Mouse (Mus musculus) lung, postnatal 4 days (tissue): ENCODE measurements at regions not wholly inside any gene's neighbourhood (a gene's known extent, or its start where the extent isn't known, plus 50 kb on each side); places are given as distances from the start of the nearest gene placed in this dataset.

Source experiments
- DNase-seq, 2 experiments: peaks; one replicate each; pipeline ENCODE4 v3.0.0; 2021

DNA sequence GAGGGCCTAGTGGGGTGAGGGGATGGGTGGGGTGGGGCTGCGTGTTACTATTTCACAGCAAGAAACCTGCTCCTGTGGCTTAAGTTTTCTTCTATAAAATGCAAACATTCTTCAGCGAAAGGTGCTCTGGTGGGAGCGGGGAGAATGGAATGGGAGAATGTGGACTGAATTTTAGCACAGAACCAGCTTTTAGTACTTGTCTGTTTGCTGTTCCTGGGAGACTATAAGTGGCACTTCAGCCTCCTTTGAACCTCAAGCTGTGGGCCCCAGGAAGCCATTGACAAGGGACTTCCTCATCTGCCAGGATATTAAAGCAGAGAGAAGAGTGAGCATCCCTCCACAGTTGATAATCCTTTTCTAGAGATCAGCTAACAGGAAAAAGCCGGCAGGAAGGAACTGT is 580.2 kb downstream of the Zfp706 start:
- no peak for DNase-seq

DNA sequence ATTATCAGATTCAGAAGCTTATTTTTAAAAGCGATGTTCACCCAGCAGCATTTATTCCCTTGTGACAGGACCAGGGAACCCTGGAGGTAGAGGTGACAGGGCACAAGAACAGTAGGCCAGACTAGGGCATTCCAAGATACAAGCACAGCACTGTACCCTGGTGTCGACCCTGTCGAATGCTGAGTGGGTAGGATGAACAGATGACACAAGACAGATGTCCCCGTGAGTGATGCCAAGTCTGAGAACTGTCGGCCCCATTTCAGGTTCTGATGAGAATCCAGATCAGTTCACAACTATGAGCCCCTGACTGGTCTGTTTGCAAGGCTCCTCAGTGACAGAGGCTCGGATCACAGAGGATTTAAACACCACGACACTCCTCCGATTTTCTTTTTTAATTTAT is 581.7 kb downstream of the Zfp706 start:
- no peak for DNase-seq

DNA sequence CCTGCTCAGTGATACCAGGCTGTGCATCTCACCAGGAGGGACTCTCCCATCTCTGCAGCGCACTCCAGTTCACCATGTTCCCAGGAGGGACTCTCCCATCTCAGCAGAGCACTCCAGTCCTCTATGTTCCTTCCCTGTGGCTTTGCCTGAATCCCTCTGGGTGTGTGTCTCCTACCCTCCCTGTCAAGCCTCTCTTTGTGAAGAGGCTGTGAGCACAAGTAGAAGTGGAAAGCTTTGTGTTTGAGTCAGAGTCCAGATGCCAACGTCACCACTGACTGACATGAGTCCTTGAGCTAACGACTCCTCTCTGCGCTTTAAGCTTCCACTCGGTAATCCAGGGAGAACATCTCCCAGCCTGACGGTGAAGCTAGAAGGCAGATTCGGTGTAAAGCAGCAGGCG is 583.5 kb downstream of the Zfp706 start:
- no peak for DNase-seq

DNA sequence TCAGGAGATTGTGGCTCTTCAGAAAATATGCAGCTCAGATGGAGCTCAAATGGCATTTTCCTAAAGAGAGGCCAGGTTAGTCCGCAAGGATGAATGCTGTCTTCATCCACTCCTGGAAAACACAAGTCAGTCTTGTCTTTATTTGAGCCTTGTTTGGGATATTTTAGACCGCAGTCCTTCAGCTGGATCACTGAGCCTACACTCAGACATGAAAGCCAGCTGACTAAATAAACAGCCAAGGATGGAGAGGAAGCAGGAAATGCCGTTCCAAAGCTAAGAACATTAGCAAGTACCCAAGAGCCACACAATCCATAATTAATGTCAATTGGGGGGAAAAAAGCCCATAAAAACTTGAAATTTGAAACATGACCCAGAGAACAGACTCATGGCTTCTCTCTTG is 584.8 kb downstream of the Zfp706 start:
- DNase-seq: no peak

DNA sequence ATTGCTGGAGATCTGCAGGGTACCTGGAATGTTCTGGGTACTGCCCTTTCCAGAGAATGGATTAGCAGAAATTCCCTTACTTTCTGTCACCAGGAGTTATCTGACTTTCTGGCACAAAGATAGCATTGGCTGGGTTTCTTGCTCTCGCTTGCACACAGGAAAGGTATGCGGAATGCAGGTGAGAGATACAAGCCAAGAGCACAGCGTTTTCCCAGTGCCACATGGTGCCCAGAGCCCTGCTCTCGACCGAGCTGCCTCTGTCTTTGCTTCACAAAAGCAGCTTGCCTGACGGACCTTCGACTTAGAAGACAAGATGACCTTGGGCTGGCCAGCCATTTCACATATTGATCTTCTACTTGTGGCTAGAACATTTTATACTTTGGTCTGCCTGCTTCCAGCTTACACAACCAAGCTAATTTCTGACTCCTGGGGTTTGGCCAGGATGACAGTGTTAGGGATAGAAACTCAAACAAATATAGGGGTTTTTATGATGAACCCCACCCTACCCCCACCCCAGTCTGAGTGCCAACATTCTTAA is 587.6 kb downstream of the Zfp706 start:
- DNase-seq: peak in 1 of 2 experiments; percentile 23

DNA sequence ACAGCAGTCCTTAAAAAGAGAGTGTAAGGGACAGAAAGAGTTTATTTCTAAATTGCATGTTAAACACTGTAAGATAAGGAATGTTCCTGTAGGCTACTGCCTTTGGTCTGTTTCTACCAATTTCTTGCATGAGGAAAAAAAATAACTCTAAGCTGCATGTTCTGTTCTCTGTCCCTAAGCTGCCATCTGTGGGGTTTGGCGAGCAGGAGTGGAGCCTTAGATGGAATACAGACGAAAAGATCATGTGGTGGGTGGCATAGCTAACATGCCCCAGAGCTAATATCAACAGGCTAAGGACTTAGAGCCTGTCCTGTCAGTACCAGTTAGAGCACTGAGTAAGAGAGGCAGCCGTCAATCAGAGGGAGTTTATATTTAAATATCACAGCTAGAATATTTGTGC is 590.1 kb downstream of the Zfp706 start:
- DNase-seq: no peak

DNA sequence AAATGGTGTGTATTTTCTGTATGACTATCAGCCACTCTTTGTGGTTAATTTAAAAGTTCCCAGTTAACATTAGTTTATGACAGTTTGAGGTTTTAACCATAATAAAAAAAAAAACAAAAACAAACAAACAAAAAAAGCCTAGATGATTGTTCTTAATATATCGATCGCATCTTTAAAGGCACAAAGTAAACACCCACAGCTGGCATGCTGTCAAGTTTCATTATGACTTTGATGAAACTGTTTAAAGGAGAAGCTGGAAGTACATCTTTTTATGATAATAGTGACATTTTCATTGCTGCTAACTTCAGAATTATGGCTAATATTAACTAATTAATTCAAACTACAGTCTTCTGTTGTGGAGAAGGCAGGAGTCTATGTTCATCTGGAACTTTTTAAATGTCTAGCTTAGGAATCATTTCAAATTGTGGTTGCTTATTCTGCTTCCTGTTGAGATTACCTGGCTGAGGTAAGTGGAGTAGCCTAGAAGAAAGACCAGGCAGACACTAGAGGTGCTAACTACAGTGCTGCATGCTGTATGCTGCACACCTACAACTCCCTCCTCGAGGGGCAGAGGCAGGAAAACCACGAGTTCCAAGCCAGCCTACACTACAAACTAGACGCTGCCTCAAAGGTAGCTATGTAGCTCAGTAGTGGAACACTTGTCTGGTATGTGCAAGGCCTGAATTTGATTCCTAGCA is 591.9 kb downstream of the Zfp706 start:
- DNase-seq: no peak

DNA sequence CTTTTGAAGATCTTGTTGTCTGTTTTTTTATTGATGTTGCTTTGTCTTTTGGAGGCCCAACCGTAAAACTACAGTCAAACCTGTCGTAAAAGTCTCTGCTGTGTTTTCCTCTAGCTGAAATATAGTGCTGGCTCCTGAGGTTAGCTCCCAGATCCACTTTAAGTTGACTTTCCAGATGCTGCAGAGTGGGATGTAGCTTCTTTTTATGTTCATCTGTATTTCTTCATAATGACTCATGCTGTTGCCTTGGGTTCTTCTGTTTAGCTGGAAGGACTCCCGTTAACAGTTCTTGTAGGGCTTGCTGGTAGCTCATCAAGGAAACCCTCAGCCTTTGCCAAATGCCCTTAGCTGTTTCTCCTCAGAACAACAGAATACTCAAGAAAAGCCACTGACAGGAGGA is 595.6 kb downstream of the Zfp706 start:
- DNase-seq: no peak

DNA sequence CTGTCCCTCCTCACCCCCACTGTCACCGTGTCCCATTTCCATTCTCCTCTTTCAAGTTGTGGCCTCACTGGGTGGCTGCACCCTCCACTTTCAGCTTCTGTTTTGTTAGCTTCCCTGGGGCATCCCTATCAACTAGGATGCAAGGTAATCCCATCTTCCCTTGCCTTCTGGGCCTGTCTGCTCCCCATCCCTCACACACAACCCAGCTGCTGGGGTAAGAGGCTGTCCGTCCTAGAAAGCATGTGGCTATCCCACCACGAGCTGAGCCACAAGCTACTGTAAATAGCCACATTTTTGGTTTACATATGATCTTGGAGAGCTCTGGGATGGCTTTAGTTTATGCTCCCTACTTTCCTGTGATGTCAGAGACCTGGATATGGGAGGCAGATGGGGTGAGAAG is 602.1 kb downstream of the Zfp706 start:
- no peak for DNase-seq

DNA sequence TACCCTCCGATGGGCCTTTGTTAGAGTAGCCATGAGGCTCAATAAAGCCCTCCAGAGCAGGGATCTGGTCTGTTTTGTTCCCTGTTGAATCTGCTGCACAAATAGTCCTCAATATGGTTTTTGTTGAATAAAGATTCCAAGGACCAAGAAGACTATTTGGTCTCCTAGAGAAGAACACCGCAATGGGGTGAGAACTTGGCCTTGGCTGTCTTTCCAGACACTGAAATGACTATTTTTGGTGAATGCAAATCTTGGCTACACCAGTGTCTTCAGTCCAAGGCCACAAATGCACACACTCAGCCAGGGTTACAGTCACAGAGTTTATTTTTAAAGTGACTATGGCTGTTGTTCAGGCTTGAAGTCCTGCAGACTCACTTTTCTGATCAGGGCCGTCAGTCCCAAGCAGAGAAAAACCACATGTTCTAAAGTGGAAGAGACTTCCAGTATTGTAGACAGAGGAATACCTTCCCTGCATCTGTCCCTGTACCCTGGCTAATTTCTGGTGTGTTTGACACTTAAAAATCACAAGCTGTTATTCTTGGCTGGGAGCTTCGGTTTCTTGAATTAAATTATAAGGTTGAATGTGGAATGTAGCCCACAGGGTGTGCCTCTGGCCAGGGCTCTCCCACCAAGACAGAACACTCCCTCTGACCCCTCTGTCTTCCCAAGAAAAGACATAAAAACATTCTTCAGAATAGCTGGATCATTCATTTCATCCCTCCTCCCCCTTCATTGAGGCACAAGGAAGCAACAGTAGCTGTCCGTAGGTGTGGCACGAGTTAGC is 604.0 kb downstream of the Zfp706 start:
- no peak for DNase-seq

DNA sequence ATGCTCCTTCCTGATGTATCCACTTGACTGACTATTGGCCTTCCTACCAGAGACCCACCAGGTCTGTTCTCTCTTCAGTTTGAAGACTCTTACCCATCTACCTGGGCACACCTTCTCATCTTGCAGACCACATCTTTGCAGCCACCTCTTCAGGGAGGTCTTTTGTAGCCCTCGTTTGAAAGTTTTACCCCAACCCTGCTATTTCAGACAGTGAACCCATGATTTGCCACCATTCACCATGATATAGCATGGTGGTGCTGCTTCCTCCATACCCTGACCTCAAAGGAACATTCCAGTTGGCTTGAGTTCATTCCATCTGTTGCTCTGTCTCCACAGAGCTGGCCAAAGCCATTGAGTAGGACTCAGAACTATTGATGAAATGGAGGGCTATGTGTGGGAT is 605.5 kb downstream of the Zfp706 start:
- DNase-seq: no peak

DNA sequence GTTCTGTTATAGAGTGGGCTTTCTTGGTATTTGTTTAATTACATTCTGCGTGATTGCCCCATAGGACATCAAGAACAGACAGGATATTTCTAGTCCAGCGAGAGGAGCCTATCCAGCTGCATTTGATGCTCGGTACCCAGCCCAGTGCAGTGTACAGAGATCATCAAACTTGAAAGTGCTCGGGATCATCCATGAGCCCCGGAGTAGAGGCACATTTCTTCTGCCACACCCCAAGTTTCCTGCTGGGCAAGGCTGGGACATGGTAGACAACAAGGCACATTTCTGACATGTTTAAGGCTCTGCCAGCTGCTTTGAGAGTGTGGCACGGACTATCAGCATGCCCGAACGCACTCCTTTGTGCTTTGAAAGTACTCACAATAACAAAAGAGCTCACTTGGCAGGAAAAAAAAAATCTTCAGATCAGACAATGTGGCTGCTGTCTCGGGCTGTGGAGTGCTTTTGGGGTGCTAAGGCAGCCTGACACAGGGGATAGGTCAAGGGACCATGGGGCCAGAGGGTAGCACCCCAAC is 607.2 kb downstream of the Zfp706 start:
- no peak for DNase-seq

DNA sequence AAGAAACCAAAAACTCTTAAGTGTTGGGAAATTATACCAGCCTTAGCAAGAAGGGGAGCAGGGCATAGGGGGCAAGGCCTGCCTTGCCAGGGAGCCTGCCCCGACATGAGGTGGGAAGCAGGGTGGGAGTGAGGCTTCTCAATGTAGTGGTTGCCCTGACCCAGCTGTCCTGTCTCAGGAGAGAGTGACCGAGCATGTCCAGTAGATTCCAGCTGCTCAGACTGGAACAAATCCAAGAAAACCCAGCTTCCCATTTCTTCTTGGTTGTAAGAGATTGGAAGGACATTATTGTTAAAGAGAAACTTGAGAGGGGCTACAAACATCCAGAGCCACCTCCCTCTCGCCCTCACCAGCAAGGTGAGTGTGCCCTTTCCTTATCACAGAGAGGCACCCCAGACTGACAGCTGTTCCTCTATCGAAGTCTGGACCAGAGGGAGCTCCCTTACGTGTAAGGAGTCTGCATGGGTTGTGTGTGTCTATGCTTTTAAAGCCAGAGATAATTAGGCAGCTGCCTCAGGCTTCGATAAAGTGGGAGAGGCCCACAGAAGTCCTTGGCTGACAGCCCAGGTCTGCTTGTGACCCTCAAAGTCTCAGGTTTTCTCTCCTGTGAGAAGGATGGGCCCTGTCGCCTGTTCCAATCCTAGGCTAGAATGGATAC is 608.1 kb downstream of the Zfp706 start:
- peak in 1 of 2 experiments; percentile 29 for DNase-seq

DNA sequence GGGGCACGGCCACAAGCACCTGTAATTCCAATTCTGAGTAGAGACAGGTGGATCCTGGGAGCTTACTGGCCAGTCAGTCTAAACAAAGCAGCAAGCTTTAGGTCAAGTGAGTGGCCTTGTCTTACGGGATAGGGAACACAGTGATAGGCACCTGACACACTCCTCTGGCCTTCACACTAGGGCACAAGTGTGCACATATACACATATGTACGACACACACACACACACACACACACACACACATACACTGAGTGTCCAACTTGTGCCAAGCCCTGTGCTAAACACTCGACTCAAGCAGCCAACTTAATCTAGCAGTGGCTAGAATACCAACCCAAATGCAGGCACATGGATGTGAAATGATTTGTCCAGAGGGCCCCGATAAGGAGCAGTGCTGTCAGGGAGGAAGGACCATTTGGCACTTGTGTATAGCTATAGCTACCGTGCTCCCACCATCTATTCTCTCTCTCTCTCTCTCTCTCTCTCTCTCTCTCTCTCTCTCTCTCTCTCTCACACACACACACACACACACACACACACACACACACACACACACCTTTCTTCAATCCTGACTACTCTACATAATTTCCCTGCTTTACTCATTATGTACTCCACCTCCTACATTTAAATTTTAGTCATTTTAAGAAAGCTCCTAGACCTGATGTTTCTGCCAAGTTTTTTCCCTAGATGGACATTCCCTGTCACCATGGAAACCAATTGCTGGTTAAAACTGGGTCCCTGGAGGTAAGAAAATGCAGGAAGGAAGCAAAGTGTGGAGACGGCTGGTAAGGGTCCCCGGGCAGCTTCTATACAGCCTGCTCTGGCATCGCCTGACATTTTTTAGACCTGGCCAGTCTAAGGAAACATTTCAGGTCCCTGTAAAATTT is 609.2 kb downstream of the Zfp706 start:
- DNase-seq: no peak

DNA sequence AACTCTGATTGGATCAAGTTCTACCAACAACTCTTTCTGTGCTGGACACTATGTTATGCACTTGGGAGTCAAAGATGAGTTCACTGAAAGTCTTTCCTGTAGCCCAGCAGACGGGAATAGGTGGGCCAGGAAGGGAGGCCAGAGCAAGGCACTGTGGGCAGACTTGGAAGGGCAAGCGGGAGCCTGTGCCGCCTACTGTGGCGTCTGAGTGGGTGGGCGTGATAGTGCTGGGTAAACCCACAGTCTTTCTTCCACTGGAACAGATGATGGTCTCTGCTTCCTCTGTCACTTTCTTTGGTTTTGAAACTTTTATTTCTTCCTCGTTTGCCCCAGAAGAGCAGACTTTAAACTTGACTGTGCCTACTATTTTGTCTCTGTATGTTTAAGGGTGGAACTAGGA is 610.8 kb downstream of the Zfp706 start:
- DNase-seq: no peak

DNA sequence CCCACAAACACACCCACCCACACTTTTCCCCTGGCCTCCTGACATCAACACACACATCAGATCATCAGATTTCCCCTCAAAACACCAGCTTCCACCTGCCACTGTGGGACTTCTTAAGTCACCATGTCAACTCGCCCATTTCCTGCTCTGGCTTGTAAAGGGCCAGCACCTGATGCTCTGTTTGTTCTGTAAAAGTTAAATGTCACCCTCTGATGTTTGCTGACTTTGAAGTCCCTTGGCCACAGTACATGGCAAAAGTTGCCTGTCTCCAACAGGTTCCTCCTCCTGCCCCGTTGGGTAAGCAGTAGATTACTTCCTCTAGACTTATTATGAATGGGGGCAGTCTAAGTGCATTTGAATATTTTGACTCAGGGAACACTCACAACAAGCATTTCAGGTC is 611.3 kb downstream of the Zfp706 start:
- DNase-seq: no peak

DNA sequence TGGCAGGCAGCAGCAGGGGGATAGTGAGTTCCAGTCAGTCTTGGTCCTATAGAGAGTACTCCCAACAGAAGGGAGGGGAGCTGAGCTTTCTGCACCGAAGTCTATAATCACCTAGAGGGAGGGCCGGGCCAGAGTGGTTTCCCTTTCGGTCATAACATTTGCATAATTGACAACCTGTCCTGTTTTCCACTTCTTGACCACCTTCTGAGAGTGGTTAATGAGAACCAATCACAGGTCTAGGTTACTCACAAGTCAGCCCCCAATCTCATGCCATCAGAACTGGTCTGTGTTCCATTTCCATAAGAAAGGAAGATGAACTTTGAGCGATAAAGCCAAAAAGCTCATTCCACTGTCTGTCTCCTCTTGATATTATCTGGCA is 611.9 kb downstream of the Zfp706 start:
- no peak for DNase-seq

DNA sequence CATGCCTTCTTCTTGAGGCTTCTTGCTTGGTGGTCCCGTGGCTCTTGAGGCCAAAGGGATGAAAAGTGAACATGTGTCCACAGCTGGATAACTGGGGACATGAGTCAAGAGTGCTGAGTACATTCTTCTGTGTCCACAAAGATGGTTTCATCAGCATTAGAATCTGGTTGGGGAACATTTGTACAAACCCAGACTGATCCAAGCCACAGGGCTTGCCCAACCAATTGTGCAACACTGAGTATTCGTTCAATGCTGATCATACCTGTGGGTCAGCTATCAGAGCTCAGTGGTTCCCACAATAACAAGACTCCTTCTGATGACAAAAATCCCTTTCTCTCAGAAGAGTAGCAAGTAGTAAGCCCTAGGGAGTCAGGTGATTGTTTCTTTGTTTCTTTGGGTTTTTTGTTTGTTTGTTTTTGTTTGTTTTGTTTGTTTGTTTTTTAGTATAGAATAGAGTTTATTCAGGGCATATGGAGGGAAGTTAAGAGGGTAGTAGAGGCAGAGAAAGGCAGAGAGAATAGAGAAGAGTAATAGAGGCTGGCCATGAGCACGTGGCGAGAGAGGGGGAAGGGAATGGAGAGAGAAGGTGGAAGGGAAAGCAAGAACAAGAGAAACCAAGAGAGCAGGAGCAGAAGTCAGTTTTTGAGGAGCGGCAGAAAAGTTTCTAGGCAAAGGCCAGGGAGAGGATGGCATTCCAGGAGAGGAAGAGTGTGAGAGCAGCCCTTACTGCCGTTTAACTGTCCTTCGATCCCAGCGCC is 612.5 kb downstream of the Zfp706 start:
- no peak for DNase-seq

DNA sequence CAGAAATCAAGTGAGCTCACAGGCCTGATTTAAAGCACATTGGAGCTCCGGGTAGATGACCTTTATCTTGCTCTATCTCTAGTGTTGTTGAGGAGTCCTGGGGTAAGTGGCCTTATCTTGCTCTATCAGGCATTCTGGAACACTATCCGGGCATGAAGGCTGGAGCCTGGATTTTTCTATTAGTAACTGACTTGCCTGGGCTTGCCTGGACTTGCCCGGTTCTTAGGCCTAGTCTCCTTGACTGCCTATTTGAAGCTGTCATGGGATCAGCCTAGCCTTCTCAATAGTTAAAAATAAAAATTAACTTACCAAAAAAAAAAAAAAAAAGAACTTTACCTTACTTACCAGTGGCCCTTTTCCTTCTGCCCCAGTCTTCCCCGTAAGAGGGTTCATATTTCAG is 617.8 kb downstream of the Zfp706 start:
- DNase-seq: no peak

DNA sequence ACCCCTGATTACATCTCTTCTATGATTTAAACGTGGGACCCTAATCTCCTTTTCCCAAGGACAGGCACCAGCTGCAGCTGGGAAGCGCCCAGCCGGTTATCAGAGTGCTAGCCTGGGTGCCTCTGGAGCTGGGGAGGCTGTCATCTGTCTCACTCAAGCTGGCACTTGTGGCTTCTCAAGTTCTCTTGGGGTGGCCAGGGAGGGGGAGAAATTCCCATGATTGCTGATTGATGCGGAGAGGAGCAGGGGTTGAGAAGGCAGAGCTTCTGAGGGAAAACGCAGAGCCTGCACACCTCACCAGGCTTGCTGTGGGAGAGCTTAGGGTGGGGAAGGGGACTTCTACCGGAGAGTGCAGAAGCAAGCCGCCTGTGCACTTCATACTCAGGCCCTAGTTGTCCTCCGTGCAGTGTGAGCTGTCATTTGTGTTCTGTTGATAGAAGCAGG is 626.3 kb downstream of the Zfp706 start:
- no peak for DNase-seq

DNA sequence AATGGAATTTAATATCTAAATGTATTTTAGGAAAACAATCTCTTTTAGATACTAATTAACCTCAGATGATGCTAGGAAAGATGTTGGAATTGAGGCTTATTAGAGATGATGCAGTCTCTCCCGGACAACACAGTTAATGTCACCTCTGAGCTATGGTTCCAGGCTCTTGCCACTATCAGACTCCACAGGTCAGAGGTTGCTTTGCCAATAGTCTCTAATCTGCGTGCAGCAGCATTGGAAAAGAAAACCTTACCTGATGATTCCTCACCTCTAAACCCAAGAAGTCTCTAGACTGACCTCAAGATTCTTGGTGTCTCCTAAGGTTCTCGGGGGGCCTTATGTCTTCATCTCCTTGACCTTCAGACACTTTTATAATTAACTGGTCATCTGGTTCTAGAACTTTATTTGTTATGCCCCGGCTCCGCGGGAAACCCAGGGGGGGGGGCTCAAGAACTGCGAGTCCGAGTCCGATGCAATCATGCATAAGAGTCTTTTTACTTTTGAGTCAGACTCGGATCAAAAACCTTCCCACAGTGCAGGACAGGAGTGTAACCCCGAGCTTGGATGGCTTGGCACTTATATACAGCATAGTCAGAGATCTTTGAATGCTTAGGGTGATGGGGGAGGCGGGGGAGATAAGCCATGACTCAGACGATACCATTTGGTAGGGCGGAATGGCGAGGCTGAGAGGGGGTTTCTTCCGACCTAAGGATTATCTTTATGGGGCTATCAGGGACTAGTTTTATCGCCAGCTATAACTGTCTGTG is 626.9 kb downstream of the Zfp706 start:
- DNase-seq: no peak
